Mouse (Mus musculus) 3T3-L1 (cell line): ENCODE measurements around the gene Apoo.
"Not testable (repeated sequence)": the region's sequence is repeated elsewhere in the genome, so short reads cannot be mapped to it uniquely, and the experiment has no call there.

Source experiments
- DNase-seq: peaks from one replicate; pipeline ENCODE4 v3.0.0-alpha.2; 2015; ENCODE audit warnings: low read depth, low spot score

Gene Apoo

GRCm38 (mm10) chrX:94366670-94367241 lies at the start of gene Apoo, which contains the start of gene Fam90a1b:
Gene Apoo (plus strand): TSS chrX:94367117.
Gene Fam90a1b (minus strand): TSS chrX:94366777.
- peak; percentile 96 for DNase-seq

GRCm38 (mm10) chrX:94321036-94321902 lies 45.6 kb upstream of the Apoo start:
- DNase-seq: no peak

GRCm38 (mm10) chrX:94343638-94344037 lies 23.3 kb upstream of the Apoo start:
- DNase-seq: not testable (repeated sequence)

- DNase-seq: no peak
Observed at GRCm38 (mm10) chrX:94365381-94365925, 1.5 kb upstream of the Apoo start.

GRCm38 (mm10) chrX:94366029-94366428 lies 888 bp upstream of the Apoo start:
- DNase-seq: no peak

- peak; percentile 31 for DNase-seq
Observed at GRCm38 (mm10) chrX:94367248-94367647, 331 bp downstream of the Apoo start.

GRCm38 (mm10) chrX:94378734-94379133 lies 11.8 kb downstream of the Apoo start:
- no peak for DNase-seq

GRCm38 (mm10) chrX:94408975-94409374 lies 42.1 kb downstream of the Apoo start:
- no peak for DNase-seq

GRCm38 (mm10) chrX:94420210-94420609 lies 53.3 kb downstream of the Apoo start:
- DNase-seq: peak; percentile 43

- peak; percentile 61 for DNase-seq
Observed at GRCm38 (mm10) chrX:94431548-94432375, 64.8 kb downstream of the Apoo start.

GRCm38 (mm10) chrX:94445427-94445826 lies 78.5 kb downstream of the Apoo start:
- not testable (repeated sequence) for DNase-seq

- not testable (repeated sequence) for DNase-seq
Observed at GRCm38 (mm10) chrX:94446021-94446420, 79.1 kb downstream of the Apoo start.

GRCm38 (mm10) chrX:94450047-94450881 lies 83.3 kb downstream of the Apoo start:
- DNase-seq: not testable (repeated sequence)

- DNase-seq: no peak
Observed at GRCm38 (mm10) chrX:94459346-94459745, 92.4 kb downstream of the Apoo start.

GRCm38 (mm10) chrX:94461513-94461912 lies 94.6 kb downstream of the Apoo start:
- DNase-seq: not testable (repeated sequence)

- DNase-seq: not testable (repeated sequence)
Observed at GRCm38 (mm10) chrX:94462604-94463429, 95.9 kb downstream of the Apoo start.
